Mouse (Mus musculus): ENCODE data around the gene Fcgrt.
A peak's percentile ranks its signal among the peaks of the same experiment; 100 is the strongest.
"Not testable (repeated sequence)": the region's sequence is repeated elsewhere in the genome, so short reads cannot be mapped to it uniquely, and the experiment has no call there.

Gene Fcgrt

DNA sequence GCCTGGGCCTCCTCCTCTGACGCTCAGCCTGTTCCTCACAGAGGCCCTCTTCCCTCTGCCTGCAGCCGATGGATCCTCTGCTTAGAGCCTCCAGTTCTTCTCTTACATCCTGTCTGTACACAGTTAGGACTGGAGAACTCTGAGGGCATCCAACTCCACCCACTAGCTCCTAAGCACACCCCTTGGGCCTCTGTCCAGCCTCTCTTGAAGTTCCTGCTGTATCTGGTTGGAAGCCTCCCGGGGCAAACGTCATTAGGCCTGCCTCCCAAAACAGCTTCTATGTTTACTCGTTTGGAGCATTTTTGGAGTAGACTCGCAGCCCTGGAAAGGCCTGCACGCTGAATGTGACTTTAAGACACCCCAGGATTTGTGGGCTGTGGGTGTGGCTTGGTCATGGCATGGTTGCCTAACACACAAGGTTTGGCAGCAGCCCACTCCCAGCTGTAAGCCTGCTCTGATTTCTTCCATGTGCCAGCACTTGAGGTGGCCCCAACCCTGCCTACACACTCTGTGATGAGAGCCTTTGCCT, at the start of gene Fcgrt:
Gene Fcgrt (minus strand): TSS at position 200 of the 529 bp plus-strand sequence.
- peak; percentile 77 for DNase-seq (ENCODE audit: low read depth, low spot score)

DNA sequence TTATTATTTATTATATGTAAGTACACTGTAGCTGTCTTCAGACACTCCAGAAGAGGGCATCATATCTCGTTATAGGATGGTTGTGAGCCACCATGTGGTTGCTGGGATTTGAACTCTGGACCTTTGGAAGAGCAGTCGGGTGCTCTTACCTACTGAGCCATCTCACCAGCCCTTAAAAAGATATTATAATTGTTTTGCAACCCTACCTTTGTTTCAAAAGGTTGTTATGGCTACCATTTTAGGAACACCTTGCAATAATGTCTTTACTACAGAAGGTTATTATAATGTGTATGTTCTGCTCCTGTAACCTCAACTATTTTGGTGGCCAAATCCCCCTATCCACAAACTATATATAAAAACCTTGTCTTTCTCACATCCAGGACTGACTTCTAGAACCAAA, 49.4 kb upstream of the Fcgrt start:
- DNase-seq (ENCODE audit: low read depth, low spot score): not testable (repeated sequence)

DNA sequence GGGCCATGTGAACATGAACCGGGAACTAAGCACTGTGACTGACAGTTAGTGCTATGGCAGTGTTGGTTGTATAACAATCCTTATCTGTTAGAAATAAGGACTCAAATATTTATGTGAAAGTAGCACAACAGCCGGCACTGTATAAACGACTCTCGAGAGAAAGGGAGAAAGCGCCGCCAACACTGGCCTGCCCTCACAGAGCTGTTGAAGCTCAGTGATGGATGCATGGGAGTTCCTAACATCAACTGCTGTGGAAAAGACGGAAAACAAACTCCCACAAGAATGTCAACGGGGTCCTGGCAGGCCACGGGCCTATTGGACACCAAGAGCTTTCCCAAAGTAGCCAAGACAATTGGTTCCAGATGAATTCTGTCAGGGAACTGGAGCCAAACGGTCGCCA, 47.7 kb upstream of the Fcgrt start:
- no peak for DNase-seq (ENCODE audit: low read depth, low spot score)

DNA sequence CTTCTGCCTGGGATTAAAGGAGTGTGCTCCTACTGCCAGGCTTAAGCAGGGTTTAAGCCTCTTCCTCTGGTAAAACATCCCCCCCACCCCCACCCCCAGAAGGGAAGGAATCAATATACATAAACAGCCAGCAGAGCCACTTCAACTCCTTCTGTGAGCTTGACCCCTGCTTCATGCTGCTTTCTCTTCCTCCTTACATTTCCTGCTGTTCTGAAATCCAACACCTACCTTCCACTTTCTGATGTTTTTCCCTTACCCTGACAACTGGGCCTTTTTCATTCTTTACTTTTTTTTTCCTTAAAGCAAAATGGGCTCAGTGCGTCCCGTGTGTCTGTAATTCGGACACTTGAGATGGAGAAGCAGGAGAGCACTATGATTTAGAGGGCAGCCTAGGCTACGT, 46.7 kb upstream of the Fcgrt start:
- no peak for DNase-seq (ENCODE audit: low read depth, low spot score)

DNA sequence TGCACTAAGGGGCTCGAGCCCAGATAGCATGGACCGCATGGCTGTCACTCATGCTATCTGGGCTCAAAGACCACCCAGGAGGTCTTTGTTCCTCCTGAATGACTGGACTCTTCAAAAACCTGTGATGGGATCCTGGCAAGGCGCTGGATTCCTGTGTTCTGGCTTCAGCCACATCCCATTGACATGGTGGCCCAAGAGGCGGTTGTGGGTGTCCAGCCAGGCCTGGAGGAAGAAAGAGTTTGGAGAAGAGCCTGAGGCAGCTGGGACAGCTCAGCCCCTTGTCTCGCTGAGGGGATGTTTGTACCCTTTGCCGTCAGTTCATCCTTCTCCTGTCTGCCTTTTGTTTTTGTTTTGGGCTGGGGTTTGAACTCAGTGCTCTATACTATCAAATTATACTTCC, 45.9 kb upstream of the Fcgrt start:
- DNase-seq (ENCODE audit: low read depth, low spot score): no peak

DNA sequence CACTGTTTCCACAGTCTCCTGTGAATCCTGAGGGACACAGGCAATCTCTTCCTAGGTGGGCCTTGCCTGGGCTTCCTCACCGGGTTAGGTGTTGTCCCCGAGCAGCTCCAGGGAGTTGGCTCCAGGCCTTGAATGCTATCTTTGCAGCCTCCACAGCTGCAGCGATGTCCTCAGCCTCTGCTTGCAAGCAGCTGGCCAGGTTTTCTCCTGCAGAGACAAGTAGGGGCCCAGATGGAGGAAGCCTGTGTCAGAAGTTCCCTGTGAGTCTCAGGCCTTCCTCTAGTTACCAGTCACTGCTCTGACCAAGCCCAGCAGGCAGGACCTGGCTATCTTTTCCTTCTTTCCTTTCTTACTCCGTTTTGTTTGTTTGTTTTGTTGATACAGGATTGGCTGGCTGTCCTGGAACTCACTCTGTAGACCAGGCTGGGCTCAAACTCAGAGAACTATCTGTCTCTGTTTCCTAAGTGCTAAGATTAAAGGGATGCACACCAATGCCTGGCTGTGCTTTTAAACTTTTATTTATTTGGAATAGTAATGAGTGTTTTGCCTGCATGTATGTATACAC, 45.0 kb upstream of the Fcgrt start:
- DNase-seq (ENCODE audit: low read depth, low spot score): no peak

DNA sequence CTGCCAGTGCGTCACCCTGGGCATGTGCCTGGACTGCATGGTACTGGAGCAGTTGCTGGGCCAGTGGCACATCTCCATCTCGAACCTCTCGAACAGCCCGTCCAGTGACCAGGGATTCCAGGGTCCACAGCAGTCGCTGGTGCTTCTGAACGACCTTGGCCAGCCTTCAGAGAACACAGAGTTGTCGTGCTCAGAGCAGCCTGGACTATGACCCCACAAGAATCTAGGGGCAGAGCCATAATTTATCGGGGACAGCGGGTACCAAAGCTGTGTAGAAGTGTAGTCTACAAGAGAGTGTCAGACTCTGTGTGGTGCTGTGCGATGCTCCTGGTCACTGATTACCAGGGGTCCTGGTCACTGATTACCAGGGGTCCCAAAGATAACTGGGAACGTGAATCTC, 44.2 kb upstream of the Fcgrt start:
- DNase-seq (ENCODE audit: low read depth, low spot score): no peak

DNA sequence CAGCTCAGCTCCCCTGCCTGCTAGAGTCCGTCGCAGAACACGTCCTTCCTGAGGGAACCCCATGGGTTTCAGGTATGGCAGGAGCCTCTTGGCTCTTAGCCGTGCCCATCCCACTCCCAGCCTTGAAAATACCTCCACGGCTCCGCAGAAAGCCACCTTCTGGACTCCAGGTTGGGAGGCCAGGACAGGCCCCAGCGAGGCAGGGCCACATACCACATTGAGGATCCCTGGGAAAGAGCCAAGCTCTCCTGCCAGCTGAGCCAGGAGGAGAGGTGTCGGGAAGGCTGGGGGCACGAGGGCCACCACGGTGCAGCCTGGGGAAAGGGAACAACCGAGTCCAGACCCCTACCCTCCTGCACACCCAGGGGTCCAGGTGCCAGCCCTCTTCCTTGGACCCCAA, 43.6 kb upstream of the Fcgrt start:
- DNase-seq (ENCODE audit: low read depth, low spot score): no peak

DNA sequence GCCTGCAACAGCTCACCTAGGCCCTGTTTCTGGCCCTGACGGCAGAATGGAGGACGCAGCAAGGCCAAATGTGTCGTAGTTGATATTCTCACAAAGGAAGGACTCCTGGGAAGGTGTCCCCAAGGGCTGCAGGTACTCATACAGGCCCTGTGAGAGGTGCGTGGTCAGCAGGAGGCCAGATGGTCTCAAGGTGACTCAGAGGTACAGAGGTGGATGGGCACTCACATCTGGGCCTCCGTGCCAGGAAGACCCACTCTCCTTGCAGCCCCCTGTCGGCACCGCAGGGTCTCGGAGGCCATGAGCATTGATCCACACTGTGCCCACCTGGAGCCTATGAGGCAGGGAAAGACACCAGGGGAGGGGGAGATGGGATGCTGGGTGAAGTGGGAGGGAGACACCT, 41.8 kb upstream of the Fcgrt start:
- DNase-seq (ENCODE audit: low read depth, low spot score): no peak

DNA sequence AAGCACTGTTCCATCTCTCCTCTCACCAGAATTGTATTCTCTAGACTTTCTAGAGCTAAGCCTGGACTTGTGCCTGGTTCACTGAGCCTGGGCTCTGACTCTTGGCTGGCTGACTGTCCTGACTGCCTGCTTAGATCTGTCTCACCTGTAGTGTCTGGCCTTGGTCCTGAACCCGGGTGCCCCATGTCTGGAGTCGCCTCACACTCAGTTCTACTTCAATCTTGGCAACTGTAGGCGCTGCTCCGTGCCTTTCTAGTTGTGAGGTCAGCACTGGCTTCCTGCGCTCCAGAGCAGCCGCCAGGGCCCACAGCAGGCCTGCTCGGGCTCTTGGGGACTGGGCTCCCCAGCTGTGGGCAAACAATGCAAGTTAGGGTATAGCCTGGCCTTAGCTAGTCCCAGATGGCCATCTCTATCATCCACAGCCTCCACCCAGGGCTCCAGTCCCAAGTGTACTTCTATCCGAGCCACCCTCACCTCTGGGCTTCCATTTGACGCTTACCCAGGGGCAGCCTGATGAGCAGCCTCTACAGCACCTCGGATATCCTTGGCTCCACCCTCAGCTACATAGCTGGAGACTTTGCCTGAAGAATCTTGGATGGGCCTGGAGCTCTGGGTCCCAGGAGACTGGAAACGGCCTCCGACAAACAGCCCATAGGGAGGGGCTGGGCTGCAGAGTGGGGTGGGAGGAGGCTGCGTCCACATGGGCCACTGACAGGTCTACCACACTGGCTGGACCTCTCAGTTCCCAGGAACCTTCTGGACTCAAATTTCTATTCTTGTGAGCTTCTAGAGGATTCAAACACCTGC, 40.9 kb upstream of the Fcgrt start:
- no peak for DNase-seq (ENCODE audit: low read depth, low spot score)

DNA sequence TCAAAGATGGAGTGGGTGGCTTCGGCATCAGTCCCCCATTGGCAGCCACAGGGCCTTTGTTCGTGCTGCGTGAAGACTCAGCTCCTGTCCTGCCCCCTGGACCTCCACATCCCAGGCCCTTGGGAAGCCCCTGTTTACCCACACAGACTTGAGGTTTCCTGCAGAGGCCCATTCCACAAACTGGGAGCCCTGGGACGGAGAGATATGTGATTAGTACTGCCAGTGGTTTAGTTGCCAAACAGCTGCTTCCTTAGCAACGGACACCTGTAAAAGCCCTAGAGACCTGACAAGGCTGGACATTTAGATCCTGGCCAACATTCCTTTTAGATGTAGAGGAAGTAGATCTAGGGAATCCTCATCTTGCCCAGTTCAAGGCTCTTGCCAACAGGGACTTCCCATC, 38.3 kb upstream of the Fcgrt start:
- no peak for DNase-seq (ENCODE audit: low read depth, low spot score)

DNA sequence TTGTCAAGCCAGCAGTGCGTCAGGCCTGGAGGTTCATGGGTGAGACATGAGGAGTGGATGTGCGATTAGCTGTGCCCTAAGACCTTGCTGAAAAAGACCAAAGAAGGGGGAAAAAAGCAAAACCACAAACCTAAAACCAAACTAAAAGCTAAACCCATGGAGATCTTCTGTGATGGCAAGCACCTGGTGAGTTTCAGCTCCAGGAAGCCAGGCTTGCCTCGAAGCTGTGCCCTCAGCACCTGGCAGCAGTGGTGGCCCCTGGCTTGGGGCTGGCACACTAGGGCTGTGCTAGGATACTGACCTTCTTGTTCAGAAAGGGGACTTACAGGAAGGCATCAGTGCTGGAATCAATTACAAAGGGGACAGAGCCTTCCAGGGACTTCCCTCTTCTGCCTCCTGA, 37.7 kb upstream of the Fcgrt start:
- no peak for DNase-seq (ENCODE audit: low read depth, low spot score)

DNA sequence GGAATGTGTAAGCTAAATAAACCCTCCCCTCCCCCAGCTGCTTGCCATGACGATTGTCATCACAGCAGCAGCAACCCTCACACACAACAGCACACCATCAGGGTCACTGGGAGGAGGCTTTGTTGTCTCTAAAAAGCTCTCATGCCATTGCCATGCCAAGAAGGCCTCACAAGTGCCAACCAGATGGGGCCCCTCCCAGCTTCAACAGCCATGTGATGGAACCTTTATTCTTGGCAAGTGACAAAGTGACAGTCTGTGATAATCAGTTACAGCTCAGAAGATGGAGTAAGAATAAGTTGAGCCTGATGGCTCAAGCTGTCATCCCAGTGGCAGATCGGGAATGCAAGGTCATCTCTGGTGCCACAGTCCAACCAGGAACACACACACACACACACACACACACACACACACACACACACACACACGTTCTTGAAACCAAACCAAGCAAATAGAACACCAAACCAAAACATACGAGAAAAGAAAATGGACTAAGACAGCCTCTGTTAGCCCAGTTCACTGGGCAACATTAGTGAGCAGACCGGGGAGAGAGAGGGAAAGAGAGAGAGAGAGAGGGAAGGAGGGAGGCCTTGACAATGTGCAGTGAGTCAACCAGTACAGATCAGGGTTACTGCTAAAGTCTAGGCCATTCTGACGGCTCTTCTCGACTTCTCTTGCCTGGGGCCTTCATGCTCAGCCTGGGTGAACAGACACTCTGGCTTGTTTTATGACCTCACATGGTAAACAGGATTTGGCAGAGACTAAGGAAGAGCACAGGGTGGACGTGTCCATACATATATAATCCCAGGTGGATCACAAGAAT, 36.5 kb upstream of the Fcgrt start:
- DNase-seq (ENCODE audit: low read depth, low spot score): no peak

DNA sequence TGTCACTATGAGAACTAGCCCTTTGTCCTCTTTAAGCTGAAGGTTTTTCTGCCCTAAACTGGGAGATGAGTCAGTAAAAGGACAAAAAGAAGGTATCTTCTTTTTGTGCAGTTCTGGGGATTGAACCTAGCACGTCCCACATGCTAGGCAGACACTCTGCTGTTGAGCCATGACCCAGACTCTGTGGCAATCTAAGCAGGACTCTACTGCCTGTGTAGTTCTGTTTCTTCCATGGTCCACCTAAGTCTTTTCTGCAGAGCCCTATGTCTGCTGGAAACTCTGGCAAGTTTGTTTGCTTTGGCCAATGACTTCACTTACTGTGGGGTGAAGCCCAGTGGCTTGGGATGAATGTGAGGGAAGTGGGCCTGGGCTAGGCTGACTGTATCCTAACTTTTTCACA, 34.8 kb upstream of the Fcgrt start:
- DNase-seq (ENCODE audit: low read depth, low spot score): no peak

DNA sequence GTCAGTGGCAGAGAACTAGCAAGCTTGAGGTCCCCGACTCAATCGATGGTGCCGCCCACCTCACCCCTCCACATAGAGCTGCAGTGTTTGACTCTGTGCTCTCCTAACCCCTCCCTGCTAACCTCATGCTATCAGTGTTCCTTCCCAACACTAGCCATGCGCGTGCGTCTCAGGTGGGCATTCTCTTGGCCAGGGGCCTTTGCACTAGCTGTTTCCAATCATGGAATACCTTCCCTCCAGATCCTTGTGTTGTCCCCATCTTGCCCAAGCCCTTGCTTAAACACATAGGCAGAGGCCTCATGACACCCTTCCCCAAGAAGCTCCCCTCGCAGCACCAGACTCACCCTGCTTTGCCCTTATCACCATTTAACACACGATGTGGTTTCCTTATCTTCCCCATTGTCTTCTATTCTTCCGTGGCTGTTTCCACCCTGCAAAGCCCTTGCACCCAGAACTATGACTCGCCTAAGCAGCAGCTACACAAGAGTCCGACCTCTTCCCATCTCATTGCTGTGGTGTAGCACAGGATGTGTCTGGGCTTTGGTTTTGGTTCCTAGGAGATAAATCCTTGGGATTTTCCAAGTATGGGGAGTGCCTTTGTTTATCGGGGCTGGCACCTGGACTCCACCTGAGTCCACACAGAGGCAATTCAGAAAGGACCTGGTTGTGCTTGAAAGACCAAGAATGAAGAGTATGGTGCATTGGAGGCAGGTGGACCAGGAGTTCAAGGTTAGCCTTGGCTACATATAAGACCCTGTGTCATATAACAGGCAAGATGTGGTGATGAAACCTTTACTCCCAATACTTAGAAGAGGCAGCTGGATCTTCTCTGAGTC, 33.7 kb upstream of the Fcgrt start:
- no peak for DNase-seq (ENCODE audit: low read depth, low spot score)

DNA sequence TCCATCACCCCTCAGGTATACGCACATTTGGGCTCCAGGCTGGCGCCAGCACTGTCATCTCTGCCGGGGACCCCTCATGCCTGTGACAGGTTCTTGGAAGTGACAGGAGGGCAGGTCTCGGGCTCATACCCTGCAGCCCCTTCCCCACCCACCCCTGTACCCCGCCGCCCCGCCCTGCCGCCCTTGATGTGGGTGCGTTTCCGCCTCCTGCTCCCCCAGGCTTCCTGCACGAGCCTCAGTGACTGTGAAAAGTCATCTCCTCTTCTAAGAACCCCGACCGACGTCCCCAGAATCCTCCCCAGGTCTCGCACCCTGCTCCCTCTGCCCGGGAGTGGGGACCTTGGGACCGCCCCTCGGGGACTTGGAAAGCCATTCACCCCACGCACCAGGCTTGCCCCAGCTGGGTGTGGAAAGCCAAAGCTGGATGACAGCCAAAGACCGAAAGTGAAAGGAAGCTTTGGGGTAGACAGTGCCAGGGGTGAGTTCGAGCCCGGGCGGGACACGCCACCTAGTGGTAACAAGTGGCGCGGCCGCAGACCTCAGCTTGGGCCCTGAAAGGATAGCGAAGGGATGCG, 32.4 kb upstream of the Fcgrt start, which contains the start of the genes Gm45713 and Flt3l:
Gene Gm45713 (minus strand): TSS at position 239 of the 575 bp plus-strand sequence.
Gene Flt3l (minus strand): TSS at position 440 of the 575 bp plus-strand sequence.
- DNase-seq (ENCODE audit: low read depth, low spot score): peak; percentile 88

DNA sequence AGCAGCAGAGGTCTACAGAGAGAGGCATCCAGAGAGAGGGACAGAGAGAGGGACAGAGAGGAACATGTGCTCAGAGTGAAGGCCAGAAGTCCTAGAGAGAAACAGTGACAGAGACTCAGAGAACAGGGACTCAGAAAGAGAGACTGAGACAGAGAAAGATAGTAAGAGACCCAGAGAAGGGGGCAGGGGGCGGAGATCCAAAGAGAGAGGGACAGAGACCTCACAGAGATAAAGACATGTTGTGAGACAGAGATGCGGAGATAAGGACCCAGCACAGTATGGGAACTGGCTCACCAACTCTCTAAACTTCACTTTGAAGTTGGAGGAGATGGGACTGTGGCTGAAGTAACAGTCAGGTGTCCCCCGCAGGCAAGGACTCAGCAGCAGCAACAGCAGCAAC, 31.7 kb upstream of the Fcgrt start:
- no peak for DNase-seq (ENCODE audit: low read depth, low spot score)

DNA sequence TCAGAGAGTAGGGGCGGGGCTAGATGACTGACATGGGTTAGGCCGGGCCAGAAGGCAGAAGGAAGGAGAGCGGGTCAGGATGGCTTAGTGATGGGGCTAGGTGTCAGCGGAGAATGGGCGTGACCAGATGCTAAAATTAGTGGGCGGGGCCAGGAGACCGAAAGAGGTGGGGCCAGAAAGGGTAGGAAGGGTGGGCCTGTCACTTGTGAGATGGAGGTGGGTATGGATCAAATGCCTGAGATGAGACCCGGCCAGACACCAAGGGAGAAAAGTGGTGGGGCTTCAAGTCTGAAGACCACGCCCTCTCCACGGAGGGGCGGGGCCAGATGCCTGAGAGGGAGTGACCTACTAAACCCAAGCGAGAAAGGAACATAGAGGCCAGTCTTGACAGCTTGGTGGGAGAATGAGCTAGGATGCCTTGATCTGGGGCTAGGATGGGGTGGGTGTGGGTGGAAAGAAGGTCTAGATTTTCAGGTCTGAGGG, 30.9 kb upstream of the Fcgrt start:
- DNase-seq (ENCODE audit: low read depth, low spot score): peak; percentile 99

DNA sequence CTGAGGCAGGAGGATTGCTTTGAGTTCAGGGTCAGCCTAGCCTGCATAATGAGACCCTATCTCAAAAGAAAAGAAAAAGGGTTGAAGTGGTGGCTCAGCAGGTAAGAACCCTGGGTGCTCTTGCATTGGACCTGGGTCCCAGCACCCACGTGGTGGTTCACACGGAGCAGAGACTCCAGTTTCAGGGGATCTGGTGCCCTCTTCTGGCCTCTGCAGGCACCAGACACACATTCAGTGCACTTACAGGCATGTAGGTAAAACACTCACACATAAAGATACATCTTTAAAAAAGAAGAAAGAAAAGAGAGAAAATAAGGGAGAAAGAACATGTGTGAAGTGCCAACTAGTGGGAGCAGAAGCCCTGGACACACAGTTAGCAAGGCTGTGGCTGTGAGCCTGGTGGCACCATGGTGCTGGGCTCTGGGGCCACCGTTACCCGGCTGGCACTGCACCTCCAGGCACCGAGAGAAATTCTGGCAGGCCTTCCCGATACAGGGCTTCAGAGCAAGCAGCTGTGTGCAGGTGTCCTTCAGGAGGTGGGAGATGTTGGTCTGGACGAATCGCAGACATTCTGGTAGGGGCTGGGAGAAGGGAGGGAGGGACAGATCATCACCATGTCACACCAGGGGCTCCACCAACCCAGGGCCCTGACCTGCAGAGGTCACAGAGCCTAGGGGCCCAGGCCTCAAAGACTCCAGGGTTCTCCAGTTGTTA, 30.0 kb upstream of the Fcgrt start:
- DNase-seq (ENCODE audit: low read depth, low spot score): peak; percentile 85

DNA sequence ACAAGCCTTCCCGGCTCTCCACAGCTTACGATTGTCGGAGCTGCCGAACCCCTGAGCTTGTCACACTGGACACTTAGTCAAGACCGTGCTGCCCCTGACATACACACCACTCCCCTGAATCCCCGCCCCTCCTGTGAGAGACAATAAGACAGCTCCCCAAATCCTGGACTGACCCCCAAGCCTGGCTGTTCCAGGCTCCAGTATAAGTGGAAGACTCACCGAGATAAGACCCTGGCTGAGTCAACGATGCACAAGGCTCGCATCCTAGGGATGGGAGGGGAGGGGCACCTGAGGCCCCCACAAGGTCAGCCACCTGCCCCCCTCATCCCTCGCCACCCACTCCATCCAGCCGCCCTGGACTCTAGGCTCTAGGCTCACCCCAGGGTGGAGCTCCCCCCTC, 28.2 kb upstream of the Fcgrt start:
- no peak for DNase-seq (ENCODE audit: low read depth, low spot score)

Data from ZHBTc4 (cell line).